ENCODE assay signal across 9 mouse cellular contexts in the genomic region with DNA sequence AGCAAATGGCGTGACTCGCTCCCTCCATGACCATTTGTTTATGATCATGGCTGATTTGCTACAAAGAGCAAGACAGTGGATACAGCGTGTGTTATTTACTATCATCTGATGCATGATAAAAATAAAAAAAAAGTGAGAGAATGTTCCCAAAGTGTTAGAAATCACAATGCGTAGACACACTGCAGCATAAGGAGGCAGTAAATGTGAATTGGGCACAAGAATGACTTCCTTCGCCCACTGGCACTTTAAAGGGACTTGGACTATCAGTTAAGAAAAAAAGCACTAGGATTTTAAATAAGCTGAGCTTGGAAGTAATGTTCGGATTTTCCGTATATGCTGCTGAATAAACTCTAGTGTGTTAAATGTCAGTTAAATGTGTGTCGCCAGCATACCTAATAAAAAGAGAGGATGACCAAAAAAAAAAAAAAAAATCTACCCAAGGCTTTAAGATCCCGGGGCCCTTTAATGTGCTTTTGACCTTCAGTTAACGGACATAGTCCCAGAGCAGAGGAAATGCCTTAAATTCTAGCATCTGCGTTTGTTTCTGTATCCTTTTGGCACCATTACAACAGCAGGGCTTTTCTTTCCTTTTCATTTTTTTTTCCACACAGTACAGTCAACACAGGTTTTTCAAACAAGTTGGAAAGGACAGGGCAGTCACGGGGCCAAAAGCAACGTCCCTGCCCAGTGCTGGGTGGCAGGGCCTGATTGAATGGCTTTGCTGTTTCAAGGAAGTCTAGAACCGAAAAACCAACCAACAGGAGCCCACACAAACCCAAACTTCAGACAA. TPM values are rescaled to one million over a fixed set of nuclear protein-coding genes. Genes with fewer than 3 reads are reported as not detected.
DNase-seq lines count a peak whose midpoint lies in the region; ATAC-seq and TF ChIP-seq lines count a peak whose summit lies in the region.
"Had no signal": no experiment of that assay in that cellular context is flagged by ENCODE, and none has a peak within 500 bp of the region (broad histone marks: within the 10 kb centered on the region; RNA-seq: fewer than 3 reads in every experiment).

No protein-coding gene starts in this region.

- no peaks in the 10 kb centered on the region for H3K36me3 ChIP-seq in lung, embryonic 14.5 days (ENCODE audit: insufficient read depth)
- H3K36me3 ChIP-seq in forebrain, embryonic 14.5 days (ENCODE audit: control insufficient read depth, insufficient read depth, low read length), result no peaks in the 10 kb centered on the region

- H3K4me2 ChIP-seq in lung, embryonic 14.5 days, result no peak overlapping the region
- H3K4me2 ChIP-seq in forebrain, embryonic 14.5 days (ENCODE audit: low read length), result no peak overlapping the region
- H3K4me2 ChIP-seq: midbrain, embryonic 11.5 days had no signal

- 51% methylated on average over 14 of the region's 14 CpGs for WGBS in lung, embryonic 14.5 days
- 81% methylated on average over 14 of the region's 14 CpGs for WGBS in forebrain, embryonic 14.5 days

- ATAC-seq in lung, embryonic 14.5 days (ENCODE audit: insufficient read depth), result peak; percentile 39; the same call in 1 of the 2 replicates
- no peak for ATAC-seq in forebrain, embryonic 14.5 days

- intact Hi-C loops in heart, postnatal 25 days (cut with DNase I), result loop anchor here (5.0 kb wide), 1 partner anchor 42 kb away; no protein-coding TSS in a partner anchor

- no peaks in the 10 kb centered on the region for H3K9me3 ChIP-seq in lung, embryonic 14.5 days (ENCODE audit: low read depth, low read length)
- no peaks in the 10 kb centered on the region for H3K9me3 ChIP-seq in forebrain, embryonic 14.5 days (replicated peaks; ENCODE audit: control insufficient read depth, low read length)

- H3K27ac ChIP-seq in lung, embryonic 14.5 days (ENCODE audit: low read depth), result no peak overlapping the region
- H3K27ac ChIP-seq in forebrain, embryonic 14.5 days (ENCODE audit: low read depth, low read length), result no peak overlapping the region

- peaks cover 8% of the 10 kb centered on the region for H3K4me1 ChIP-seq in lung, embryonic 14.5 days (ENCODE audit: insufficient read depth)
- no peaks in the 10 kb centered on the region; the same call in 1 of the 2 replicates for H3K4me1 ChIP-seq in forebrain, embryonic 14.5 days (ENCODE audit: control insufficient read depth, insufficient read depth, low read length)

- H3K4me3 ChIP-seq in lung, embryonic 14.5 days (ENCODE audit: low read depth, low read length), result no peak overlapping the region
- H3K4me3 ChIP-seq in forebrain, embryonic 14.5 days (ENCODE audit: low read depth, low read length), result no peak overlapping the region

- TF ChIP-seq CTCF in lung, embryonic 14.5 days (IDR thresholded peaks at IDR 0.05; ENCODE audit: low read depth), result no peak

- DNase-seq in adrenal gland, adult (ENCODE audit: inconsistent age in 2 of 2, low spot score in 1 of 2), result peak; percentile 35 to 80
- no peak for DNase-seq in adrenal gland, postnatal 4 days (ENCODE audit: low spot score in 2 of 2)
- DNase-seq in adrenal gland, postnatal 25 days, result peak; percentile 26
- DNase-seq in heart, postnatal 25 days (ENCODE audit: low spot score), result peak; percentile 43
- peak; percentile 65 for DNase-seq in lung, embryonic 14.5 days
- no peak for DNase-seq in forebrain, embryonic 14.5 days (ENCODE audit: low spot score)
- DNase-seq in cerebellum, adult 9-11 months, result no peak
- DNase-seq in layer of hippocampus, postnatal 25 days (ENCODE audit: extremely low spot score in 1 of 2, low spot score in 1 of 2), result no peak

- no peaks in the 10 kb centered on the region for H3K27me3 ChIP-seq in lung, embryonic 14.5 days (ENCODE audit: insufficient read depth, low read length)
- no peaks in the 10 kb centered on the region for H3K27me3 ChIP-seq in forebrain, embryonic 14.5 days (replicated peaks; ENCODE audit: control insufficient read depth, insufficient read depth, low read length)

- H3K9ac ChIP-seq in lung, embryonic 14.5 days, result no peak overlapping the region
- H3K9ac ChIP-seq in forebrain, embryonic 14.5 days (ENCODE audit: low read length), result no peak overlapping the region

RNA-seq across cellular contexts. Expression of gene Crim1, which starts 50.3 kb away (rescaled TPM):
- total RNA-seq in adrenal gland, postnatal 4 days (2021), result 10 to 100 TPM; 33.2 to 38.1 TPM
- total RNA-seq in adrenal gland, postnatal 25 days (2021), result 38.5 and 45.9 TPM in 2 replicates
- 10 to 100 TPM; 45.2 to 48.7 TPM for total RNA-seq in heart, postnatal 25 days (2021)
- 3.1 and 5.7 TPM in 2 replicates for polyA plus RNA-seq in lung, embryonic 14.5 days (2014; fragmentation: Nextera tagmentation; extraction: Ambion mirVana)
- polyA plus RNA-seq in forebrain, embryonic 14.5 days (2014; fragmentation: Nextera tagmentation; extraction: Ambion mirVana), result 3.6 and 5.3 TPM in 2 replicates
- total RNA-seq in layer of hippocampus, postnatal 25 days (2021), result 100 to 1,000 TPM; 118 to 130 TPM

Comparison
In these comparisons a context has a peak if more than half of its experiments do, and no peak if none do; other contexts are left out.
1. DNase-seq: peak in adrenal gland, adult (2 of 2), adrenal gland, postnatal 25 days (single experiment), heart, postnatal 25 days (single experiment) and lung, embryonic 14.5 days (single experiment); none in adrenal gland, postnatal 4 days (0 of 2), forebrain, embryonic 14.5 days (single experiment), cerebellum, adult 9-11 months (single experiment) and layer of hippocampus, postnatal 25 days (0 of 2).